Mouse (Mus musculus) cerebellum, adult (tissue): Measurements from ENCODE around the gene Lrrc3.

Source experiments
- ATAC-seq: cut with Nextera tagmentation; 2 replicates; pipeline ENCODE4 v1.9.2; 2017; ENCODE audit warnings: mild to moderate bottlenecking, moderate library complexity, mixed read lengths; ENCODE audit not compliant: insufficient number of reproducible peaks, low FRiP score, low TSS enrichment

Lrrc3 gene

GRCm38 (mm10) chr10:77878985-77879384 lies 23.4 kb downstream of the Lrrc3 start:
- ATAC-seq, result no peak

- no peak for ATAC-seq
Measured at GRCm38 (mm10) chr10:77869651-77870050, 32.7 kb downstream of the Lrrc3 start.

- ATAC-seq, result no peak
Measured at GRCm38 (mm10) chr10:77867546-77867945, 34.8 kb downstream of the Lrrc3 start.

DNA sequence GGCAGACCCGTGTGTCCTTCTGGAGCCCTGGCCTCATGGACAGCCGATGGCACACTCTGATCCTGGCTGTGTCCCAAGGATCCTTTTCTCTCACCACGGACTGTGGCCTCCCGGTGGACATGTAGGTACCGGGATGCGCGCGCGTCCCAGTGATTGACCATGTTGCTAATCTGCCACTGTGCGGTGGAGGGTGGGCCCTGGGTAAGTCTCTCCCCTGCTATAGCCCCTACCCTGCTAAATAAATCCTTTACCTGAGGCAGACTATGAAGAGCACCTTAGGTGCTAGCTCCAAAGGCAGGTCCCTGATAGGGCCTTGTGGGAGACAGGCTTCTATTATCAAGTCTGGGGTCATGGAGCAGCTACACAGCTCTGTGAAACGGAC lies 37.6 kb downstream of the Lrrc3 start:
- peak; percentile 45; the same call in 1 of the 2 replicates for ATAC-seq

- ATAC-seq, result peak; percentile 64
Measured at GRCm38 (mm10) chr10:77864067-77864761, 38.1 kb downstream of the Lrrc3 start.

DNA sequence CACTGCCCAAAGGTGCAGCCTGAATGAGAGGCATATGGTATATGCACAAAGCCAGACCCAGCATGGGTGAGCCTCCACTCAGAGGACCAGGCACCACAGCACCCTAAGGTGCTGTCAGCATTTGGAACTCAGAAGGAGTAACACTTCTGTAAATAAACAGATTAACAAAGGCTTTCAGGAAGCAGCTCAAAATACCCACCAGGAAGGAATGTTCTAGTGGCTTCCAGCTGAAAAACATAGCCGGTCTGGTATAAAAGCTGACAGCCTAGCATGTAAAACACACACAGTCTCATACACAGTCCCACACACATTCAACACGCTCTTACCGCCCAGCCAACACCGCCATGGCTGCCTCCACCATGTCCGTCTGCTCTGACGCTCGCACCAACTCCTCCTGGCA lies 40.7 kb downstream of the Lrrc3 start, which contains the start of gene Gm3285:
Gene Gm3285 (plus strand): TSS at position 301 of the 400 bp plus-strand sequence.
- ATAC-seq, result no peak

GRCm38 (mm10) chr10:77852559-77852958 lies 49.8 kb downstream of the Lrrc3 start, which contains the start of gene Gm10318:
TSS of gene Gm10318 (plus strand) at chr10:77852859.
- no peak for ATAC-seq
